21 mouse cellular contexts compared by ENCODE assay signal in genomic region chr11:116974341-116974740, GRCm38 (mm10). TPM values are rescaled to one million over a fixed set of nuclear protein-coding genes. Genes with fewer than 3 reads are reported as not detected.
DNase-seq lines count a peak whose midpoint lies in the region; ATAC-seq and TF ChIP-seq lines count a peak whose summit lies in the region.
"Had no signal": no experiment of that assay in that cellular context is flagged by ENCODE, and none has a peak within 500 bp of the region (broad histone marks: within the 10 kb centered on the region; RNA-seq: fewer than 3 reads in every experiment).

No protein-coding gene starts in this region.

- no peaks in the 10 kb centered on the region for H3K36me3 ChIP-seq in embryonic facial prominence, embryonic 11.5 days (replicated peaks; ENCODE audit: control insufficient read depth, insufficient read depth, low read depth, low read length)
- peaks cover 19% of the 10 kb centered on the region for H3K36me3 ChIP-seq in embryonic facial prominence, embryonic 10.5 days (replicated peaks)
- H3K36me3 ChIP-seq in hindbrain, embryonic 13.5 days: peaks cover 64% of the 10 kb centered on the region
- peaks cover 46% of the 10 kb centered on the region for H3K36me3 ChIP-seq in hindbrain, embryonic 12.5 days
- no peaks in the 10 kb centered on the region for H3K36me3 ChIP-seq in stomach, embryonic 16.5 days (ENCODE audit: control insufficient read depth, insufficient read depth, low read length)
- no peaks in the 10 kb centered on the region for H3K36me3 ChIP-seq in stomach, postnatal 0 days (ENCODE audit: control insufficient read depth, insufficient read depth, low read length)
- H3K36me3 ChIP-seq: embryonic facial prominence, embryonic 13.5 days; heart, embryonic 15.5 days; intestine, embryonic 15.5 days had no signal

- H3K27ac ChIP-seq in embryonic facial prominence, embryonic 11.5 days (replicated peaks; ENCODE audit: low read depth, low read length): no peak overlapping the region
- no peak overlapping the region for H3K27ac ChIP-seq in embryonic facial prominence, embryonic 10.5 days (replicated peaks)
- H3K27ac ChIP-seq in hindbrain, embryonic 13.5 days: peak overlapping the region; percentile 55; the same call in 1 of the 2 replicates
- no peak overlapping the region for H3K27ac ChIP-seq in hindbrain, embryonic 12.5 days
- no peak overlapping the region for H3K27ac ChIP-seq in stomach, embryonic 16.5 days (ENCODE audit: low read length)
- H3K27ac ChIP-seq in stomach, postnatal 0 days (replicated peaks): no peak overlapping the region
- H3K27ac ChIP-seq: embryonic facial prominence, embryonic 13.5 days; forebrain, embryonic 12.5 days; heart, embryonic 15.5 days; intestine, embryonic 15.5 days had no signal

- no peak for DNase-seq in embryonic facial prominence, embryonic 11.5 days (ENCODE audit: low spot score)
- no peak for DNase-seq in embryonic facial prominence, embryonic 10.5 days (ENCODE audit: low spot score)
- no peak for DNase-seq in stomach, postnatal 0 days (ENCODE audit: low spot score)
- DNase-seq in ZHBTc4 (ENCODE audit: low read depth, low spot score): peak; percentile 44
- DNase-seq in yolk sac, embryonic 10.5 days (ENCODE audit: low spot score): no peak
- DNase-seq: adrenal gland, adult 2 months; adrenal gland, postnatal 25 days; cerebellum, adult 18-20 months; cerebellum, postnatal 10 days; embryo, embryonic 11 days; heart, adult 18-20 months; kidney, adult 18-20 months had no signal

- WGBS in embryonic facial prominence, embryonic 11.5 days: 84% methylated on average over 7 of the region's 7 CpGs
- 88% methylated on average over 7 of the region's 7 CpGs for WGBS in embryonic facial prominence, embryonic 10.5 days
- WGBS in hindbrain, embryonic 13.5 days: 84% methylated on average over 7 of the region's 7 CpGs
- WGBS in hindbrain, embryonic 12.5 days: 88% methylated on average over 7 of the region's 7 CpGs
- WGBS in stomach, embryonic 16.5 days: 63% methylated on average over 7 of the region's 7 CpGs
- WGBS in stomach, postnatal 0 days: 74% methylated on average over 7 of the region's 7 CpGs

- H3K9me3 ChIP-seq in embryonic facial prominence, embryonic 11.5 days (replicated peaks; ENCODE audit: control insufficient read depth, low read length): no peaks in the 10 kb centered on the region
- H3K9me3 ChIP-seq in embryonic facial prominence, embryonic 10.5 days: no peaks in the 10 kb centered on the region
- H3K9me3 ChIP-seq in hindbrain, embryonic 13.5 days: no peaks in the 10 kb centered on the region
- H3K9me3 ChIP-seq in hindbrain, embryonic 12.5 days (replicated peaks): no peaks in the 10 kb centered on the region
- no peaks in the 10 kb centered on the region for H3K9me3 ChIP-seq in stomach, embryonic 16.5 days (replicated peaks; ENCODE audit: control insufficient read depth, low read length)
- no peaks in the 10 kb centered on the region for H3K9me3 ChIP-seq in stomach, postnatal 0 days (ENCODE audit: control insufficient read depth, low read length)
- H3K9me3 ChIP-seq: embryonic facial prominence, embryonic 13.5 days; forebrain, embryonic 12.5 days; heart, embryonic 15.5 days; intestine, embryonic 15.5 days had no signal

- no peak overlapping the region for H3K9ac ChIP-seq in embryonic facial prominence, embryonic 11.5 days (replicated peaks; ENCODE audit: low read length)
- H3K9ac ChIP-seq in hindbrain, embryonic 13.5 days: no peak overlapping the region
- no peak overlapping the region for H3K9ac ChIP-seq in hindbrain, embryonic 12.5 days
- no peak overlapping the region for H3K9ac ChIP-seq in stomach, embryonic 16.5 days (ENCODE audit: low read length)
- H3K9ac ChIP-seq in stomach, postnatal 0 days (ENCODE audit: low read length): no peak overlapping the region
- H3K9ac ChIP-seq: embryonic facial prominence, embryonic 13.5 days; forebrain, embryonic 12.5 days; heart, embryonic 15.5 days; intestine, embryonic 15.5 days had no signal

- no peaks in the 10 kb centered on the region for H3K4me1 ChIP-seq in embryonic facial prominence, embryonic 11.5 days (ENCODE audit: control insufficient read depth, insufficient read depth, low read length)
- H3K4me1 ChIP-seq in embryonic facial prominence, embryonic 10.5 days: peaks cover 9% of the 10 kb centered on the region
- peaks cover 42% of the 10 kb centered on the region for H3K4me1 ChIP-seq in hindbrain, embryonic 13.5 days (replicated peaks)
- peaks cover 19% of the 10 kb centered on the region for H3K4me1 ChIP-seq in hindbrain, embryonic 12.5 days
- H3K4me1 ChIP-seq in stomach, embryonic 16.5 days (ENCODE audit: control insufficient read depth, insufficient read depth, low read length): peaks cover 6% of the 10 kb centered on the region; the same call in 1 of the 2 replicates
- no peaks in the 10 kb centered on the region for H3K4me1 ChIP-seq in stomach, postnatal 0 days (replicated peaks; ENCODE audit: control insufficient read depth, insufficient read depth)
- H3K4me1 ChIP-seq: intestine, embryonic 15.5 days had no signal

- TF ChIP-seq CTCF in stomach, postnatal 0 days (IDR thresholded peaks at IDR 0.05; ENCODE audit: low read depth): no peak

- H3K4me2 ChIP-seq in embryonic facial prominence, embryonic 11.5 days (ENCODE audit: low read depth, low read length): no peak overlapping the region
- H3K4me2 ChIP-seq in hindbrain, embryonic 13.5 days: no peak overlapping the region
- H3K4me2 ChIP-seq in hindbrain, embryonic 12.5 days (replicated peaks): no peak overlapping the region
- no peak overlapping the region for H3K4me2 ChIP-seq in stomach, embryonic 16.5 days (ENCODE audit: low read depth, low read length)
- H3K4me2 ChIP-seq in stomach, postnatal 0 days (replicated peaks; ENCODE audit: low read depth): no peak overlapping the region
- H3K4me2 ChIP-seq: embryonic facial prominence, embryonic 13.5 days; forebrain, embryonic 12.5 days; heart, embryonic 11.5 days; heart, embryonic 15.5 days; intestine, embryonic 15.5 days had no signal

- no peak overlapping the region for H3K4me3 ChIP-seq in embryonic facial prominence, embryonic 11.5 days (ENCODE audit: low read depth, low read length)
- no peak overlapping the region for H3K4me3 ChIP-seq in embryonic facial prominence, embryonic 10.5 days
- H3K4me3 ChIP-seq in hindbrain, embryonic 13.5 days: no peak overlapping the region
- no peak overlapping the region for H3K4me3 ChIP-seq in hindbrain, embryonic 12.5 days
- H3K4me3 ChIP-seq in stomach, embryonic 16.5 days (replicated peaks; ENCODE audit: low read length): no peak overlapping the region
- H3K4me3 ChIP-seq in stomach, postnatal 0 days (ENCODE audit: low read depth, low read length): no peak overlapping the region
- H3K4me3 ChIP-seq: embryonic facial prominence, embryonic 13.5 days; forebrain, embryonic 12.5 days; heart, embryonic 15.5 days; intestine, embryonic 15.5 days had no signal

- TF ChIP-seq EP300 in stomach, postnatal 0 days (optimal IDR thresholded peaks at IDR 0.05): no peak

- 0 out of 2 replicates have a peak, but pooled peaks have one; percentile 35 for ATAC-seq in embryonic facial prominence, embryonic 11.5 days (replicated peaks; ENCODE audit: insufficient number of reproducible peaks, low FRiP score, low TSS enrichment, low read depth)
- no peak for ATAC-seq in hindbrain, embryonic 13.5 days (ENCODE audit: low FRiP score)
- ATAC-seq in hindbrain, embryonic 12.5 days (ENCODE audit: low FRiP score): no peak
- peak; percentile 52; the same call in 1 of the 2 replicates for ATAC-seq in stomach, embryonic 16.5 days (ENCODE audit: insufficient read depth, low FRiP score)
- no peak for ATAC-seq in stomach, postnatal 0 days (ENCODE audit: low FRiP score, low TSS enrichment)
- ATAC-seq: intestine, embryonic 15.5 days had no signal

- H3K27me3 ChIP-seq in embryonic facial prominence, embryonic 11.5 days (ENCODE audit: control insufficient read depth, insufficient read depth, low read length): no peaks in the 10 kb centered on the region
- H3K27me3 ChIP-seq in embryonic facial prominence, embryonic 10.5 days (replicated peaks; ENCODE audit: low read depth, poor library complexity, severe bottlenecking): no peaks in the 10 kb centered on the region
- no peaks in the 10 kb centered on the region for H3K27me3 ChIP-seq in hindbrain, embryonic 13.5 days
- H3K27me3 ChIP-seq in hindbrain, embryonic 12.5 days: no peaks in the 10 kb centered on the region; the same call in 1 of the 2 replicates
- H3K27me3 ChIP-seq in stomach, embryonic 16.5 days (ENCODE audit: control insufficient read depth, insufficient read depth, low read length): no peaks in the 10 kb centered on the region
- no peaks in the 10 kb centered on the region for H3K27me3 ChIP-seq in stomach, postnatal 0 days (ENCODE audit: control insufficient read depth, insufficient read depth, low read length)
- H3K27me3 ChIP-seq: embryonic facial prominence, embryonic 13.5 days; forebrain, embryonic 12.5 days; intestine, embryonic 15.5 days had no signal

RNA-seq across cellular contexts. Expression of gene Mgat5b, which starts 55.7 kb away (rescaled TPM):
- polyA plus RNA-seq in embryonic facial prominence, embryonic 11.5 days (2014; fragmentation: Nextera tagmentation; extraction: Ambion mirVana): 1.5 and 2.0 TPM in 2 replicates
- 2.3 and 3.3 TPM in 2 replicates for polyA plus RNA-seq in embryonic facial prominence, embryonic 10.5 days (2016; fragmentation: Nextera tagmentation; extraction: Ambion mirVana)
- 22.8 and 24.5 TPM in 2 replicates for polyA plus RNA-seq in hindbrain, embryonic 13.5 days (2015; fragmentation: Nextera tagmentation; extraction: Ambion mirVana)
- polyA plus RNA-seq in hindbrain, embryonic 12.5 days (2016; fragmentation: Nextera tagmentation; extraction: Ambion mirVana): 23.8 TPM in 2 replicates
- polyA plus RNA-seq in stomach, embryonic 16.5 days (2015; fragmentation: Nextera tagmentation; extraction: Ambion mirVana): 0.50 and 0.67 TPM in 2 replicates
- polyA plus RNA-seq in stomach, postnatal 0 days (2015; fragmentation: Nextera tagmentation; extraction: Ambion mirVana): 0.30 and 0.57 TPM in 2 replicates
- polyA plus RNA-seq: C2C12 had no signal

Comparison
In these comparisons a context has a peak if more than half of its experiments do, and no peak if none do; other contexts are left out.
1. ATAC-seq: peak in embryonic facial prominence, embryonic 11.5 days (single experiment) and stomach, embryonic 16.5 days (single experiment); none in hindbrain, embryonic 13.5 days (single experiment), hindbrain, embryonic 12.5 days (single experiment) and stomach, postnatal 0 days (single experiment).